Mouse (Mus musculus) heart, embryonic 12.5 days (tissue): ENCODE measurements around the gene Zfp36l1. TPM values are rescaled to one million over a fixed set of nuclear protein-coding genes. Genes with fewer than 3 reads are reported as not detected.
"Not testable (repeated sequence)": the region's sequence is repeated elsewhere in the genome, so short reads cannot be mapped to it uniquely, and the experiment has no call there.

ENCODE experiments used
- ATAC-seq: fragments of 200-750 bp; cut with Nextera tagmentation; 2 replicates; pipeline ENCODE4 v1.8.0; 2017; ENCODE audit warnings: moderate TSS enrichment, moderate library complexity; ENCODE audit not compliant: insufficient number of reproducible peaks, low FRiP score
- H3K27ac ChIP-seq: fragments of 300-500 bp; sonication (generic); 2 replicates; pipeline ENCODE4 v1.5.1; 2016; ENCODE audit warnings: mild to moderate bottlenecking, moderate library complexity; ENCODE audit not compliant: poor library complexity, severe bottlenecking
- H3K27me3 ChIP-seq: fragments of 300-500 bp; sonication (generic); replicated peaks from 2 replicates; pipeline ENCODE4 v1.6.1; 2016; ENCODE audit warnings: mild to moderate bottlenecking, moderate library complexity
- H3K36me3 ChIP-seq: fragments of 300-500 bp; sonication (generic); 2 replicates; pipeline ENCODE4 v1.6.1; 2016; ENCODE audit warnings: mild to moderate bottlenecking, moderate library complexity
- H3K4me1 ChIP-seq: fragments of 300-500 bp; sonication (generic); replicated peaks from 2 replicates; pipeline ENCODE4 v1.6.1; 2016; ENCODE audit warnings: mild to moderate bottlenecking
- H3K4me2 ChIP-seq: fragments of 300-500 bp; sonication (generic); 2 replicates; pipeline ENCODE4 v1.6.1; 2016; ENCODE audit warnings: mild to moderate bottlenecking, moderate library complexity
- H3K4me3 ChIP-seq: fragments of 300-500 bp; sonication (generic); 2 replicates; pipeline ENCODE4 v1.5.1; 2016; ENCODE audit warnings: mild to moderate bottlenecking
- H3K9ac ChIP-seq: fragments of 300-500 bp; sonication (generic); 2 replicates; pipeline ENCODE4 v1.6.1; 2016; ENCODE audit warnings: mild to moderate bottlenecking, moderate library complexity
- H3K9me3 ChIP-seq: fragments of 300-500 bp; sonication (generic); replicated peaks from 2 replicates; pipeline ENCODE4 v1.6.1; 2016; ENCODE audit warnings: mild to moderate bottlenecking, moderate library complexity
- WGBS: fragments of 180-500 bp; shearing (Covaris S2); methylation state at CpG from one replicate; pipeline ENCODE4 v1.1.7; 2016; 5-methylcytosine and 5-hydroxymethylcytosine counted together
- polyA plus RNA-seq: library from polyadenylated mRNA; unstranded; fragments of >200 nt; fragmentation: Nextera tagmentation; extraction: Ambion mirVana; gene quantifications from 2 replicates; pipeline ENCODE4 v1.2.1, GENCODE M21; 2016

Zfp36l1 gene
- polyA plus RNA-seq, 1 experiment from 2014 or later = 98.4 TPM

- not testable (repeated sequence) for H3K9me3 ChIP-seq, ATAC-seq, H3K27me3 ChIP-seq
- peak overlapping the region; percentile 97 for H3K4me3 ChIP-seq
- H3K4me2 ChIP-seq = peak overlapping the region; percentile 87
- peaks cover 33% of the 10 kb centered on the region for H3K36me3 ChIP-seq
- peak overlapping the region; percentile 99 for H3K9ac ChIP-seq
- WGBS = 12% methylated on average over 10 of the region's 11 CpGs
- peak overlapping the region; percentile 95 for H3K27ac ChIP-seq
- peaks cover 36% of the 10 kb centered on the region for H3K4me1 ChIP-seq
Measured at GRCm38 (mm10) chr12:80108896-80109668, 3.7 kb downstream of the Zfp36l1 start.

DNA sequence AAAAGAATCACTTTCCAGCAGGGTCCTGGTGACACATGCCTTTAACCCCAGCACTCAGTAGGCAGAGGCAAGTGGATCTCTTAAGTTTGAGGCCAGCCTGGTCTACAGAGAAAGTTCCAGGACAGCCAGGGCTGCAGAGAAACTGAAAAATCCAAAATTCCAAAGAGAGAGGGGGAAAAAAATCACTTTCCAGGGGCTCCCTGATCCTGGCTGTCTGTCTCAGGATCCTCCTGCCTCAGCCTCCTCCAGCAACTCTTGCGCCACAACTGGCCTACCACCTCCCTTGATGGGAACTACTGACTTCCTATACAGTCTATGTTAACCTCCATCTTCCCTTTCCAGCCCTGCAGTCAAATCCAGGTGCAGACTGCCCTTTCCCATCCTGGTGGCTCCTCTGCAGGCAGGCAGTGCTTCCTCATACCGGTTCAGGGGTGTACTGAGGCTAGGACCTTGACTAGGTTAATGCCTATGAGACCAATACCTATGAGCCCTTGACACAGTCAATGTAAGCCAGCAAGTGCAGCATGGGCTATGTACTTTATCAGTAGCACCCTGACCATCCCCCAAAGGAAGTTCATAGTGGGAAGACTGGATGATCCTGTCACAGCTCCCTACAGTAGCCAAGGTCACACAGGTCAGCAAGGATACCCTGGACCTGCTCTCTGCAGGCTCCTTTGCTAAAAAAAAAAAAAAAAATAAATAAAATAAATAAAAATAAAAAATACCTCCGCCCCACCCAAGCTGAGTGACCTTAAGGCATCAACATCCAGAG is 5.7 kb downstream of the Zfp36l1 start:
- peaks cover 33% of the 10 kb centered on the region for H3K36me3 ChIP-seq
- H3K9me3 ChIP-seq = no peaks in the 10 kb centered on the region
- no peak for ATAC-seq
- H3K4me2 ChIP-seq = no peak overlapping the region
- peaks cover 42% of the 10 kb centered on the region for H3K4me1 ChIP-seq
- H3K27ac ChIP-seq = no peak overlapping the region; the same call in 1 of the 2 replicates
- H3K27me3 ChIP-seq = no peaks in the 10 kb centered on the region
- H3K9ac ChIP-seq = no peak overlapping the region
- no peak overlapping the region for H3K4me3 ChIP-seq
- 86% methylated on average over 3 of the region's 3 CpGs for whole genome bisulfite sequencing

DNA sequence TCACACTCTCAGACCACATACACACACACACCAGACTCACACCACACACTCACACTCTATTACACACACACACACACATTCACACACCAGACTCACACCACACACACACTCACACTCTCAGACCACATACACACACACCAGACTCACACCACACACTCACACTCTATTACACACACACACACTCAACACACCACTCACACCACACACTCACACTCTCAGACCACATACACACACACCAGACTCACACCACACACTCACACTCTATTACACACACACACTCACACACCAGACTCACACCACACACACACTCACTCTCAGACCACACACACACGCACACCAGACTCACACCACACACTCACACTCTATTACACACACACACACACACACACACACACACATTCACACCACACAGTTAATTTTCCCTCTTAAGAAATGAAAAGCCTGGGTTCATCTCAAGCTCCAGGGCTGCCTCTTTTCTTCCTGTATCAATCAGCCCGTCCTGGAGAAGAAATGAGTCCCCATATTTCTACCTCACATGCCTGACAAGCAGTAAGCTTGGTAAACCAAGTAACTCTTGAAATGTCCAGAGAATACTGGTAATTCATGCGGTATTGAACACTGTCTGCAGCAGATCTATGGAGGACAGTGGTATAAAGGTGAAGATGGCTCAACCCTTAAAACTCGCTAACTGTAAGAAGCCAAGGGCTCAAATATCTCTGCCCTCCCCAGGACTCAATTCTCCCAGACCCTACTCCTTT is 6.5 kb downstream of the Zfp36l1 start:
- peaks cover 33% of the 10 kb centered on the region for H3K36me3 ChIP-seq
- no peak overlapping the region for H3K27ac ChIP-seq
- H3K27me3 ChIP-seq = no peaks in the 10 kb centered on the region
- 91% methylated on average over 4 of the region's 4 CpGs for WGBS
- H3K4me3 ChIP-seq = no peak overlapping the region
- no peak for ATAC-seq
- peaks cover 42% of the 10 kb centered on the region for H3K4me1 ChIP-seq
- no peak overlapping the region for H3K4me2 ChIP-seq
- H3K9ac ChIP-seq = no peak overlapping the region
- H3K9me3 ChIP-seq = no peaks in the 10 kb centered on the region

GRCm38 (mm10) chr12:80103521-80103973 is 9.3 kb downstream of the Zfp36l1 start:
- no peak for ATAC-seq
- Histone ChIP-seq H3K4me1 (peaks cover 17% of the 10 kb centered on the region), H3K9ac (no peak overlapping the region), H3K4me2 (no peak overlapping the region), H3K9me3 (no peaks in the 10 kb centered on the region), H3K27me3 (no peaks in the 10 kb centered on the region), H3K27ac (no peak overlapping the region), H3K4me3 (no peak overlapping the region), H3K36me3 (peaks cover 16% of the 10 kb centered on the region)
- WGBS = 47% methylated on average over 5 of the region's 5 CpGs

DNA sequence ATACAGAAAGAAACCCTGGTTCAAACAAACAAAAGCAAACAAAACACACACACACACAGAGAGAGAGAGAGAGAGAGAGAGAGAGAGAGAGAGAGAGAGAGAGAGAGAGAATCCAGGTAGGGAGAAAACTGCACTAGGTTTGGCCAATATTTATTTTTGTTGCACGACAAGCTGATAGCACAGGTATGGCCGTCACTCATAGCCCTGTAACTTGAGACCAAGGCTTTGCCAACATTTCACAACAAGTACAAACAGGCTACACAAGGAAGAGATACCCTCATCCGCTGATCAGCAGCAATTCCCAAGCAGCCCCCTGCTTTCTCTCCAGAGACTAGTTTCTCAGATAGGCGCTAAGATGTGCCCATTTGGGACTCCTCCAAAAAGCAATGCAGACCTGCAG is 9.7 kb downstream of the Zfp36l1 start:
- no peaks in the 10 kb centered on the region for H3K9me3 ChIP-seq
- WGBS = 51% methylated on average over 4 of the region's 4 CpGs
- ATAC-seq = no peak
- peaks cover 17% of the 10 kb centered on the region for H3K4me1 ChIP-seq
- H3K36me3 ChIP-seq = peaks cover 16% of the 10 kb centered on the region
- no peak overlapping the region for H3K4me3 ChIP-seq
- no peak overlapping the region for H3K27ac ChIP-seq
- no peak overlapping the region for H3K9ac ChIP-seq
- H3K27me3 ChIP-seq = no peaks in the 10 kb centered on the region
- no peak overlapping the region for H3K4me2 ChIP-seq

GRCm38 (mm10) chr12:80098825-80099224 is 14.0 kb downstream of the Zfp36l1 start:
- WGBS = 93% methylated on average over 1 of the region's 1 CpGs
- Histone ChIP-seq H3K27me3 (no peaks in the 10 kb centered on the region), H3K27ac (no peak overlapping the region), H3K4me3 (no peak overlapping the region), H3K4me2 (no peak overlapping the region), H3K9ac (no peak overlapping the region), H3K36me3 (no peaks in the 10 kb centered on the region), H3K9me3 (no peaks in the 10 kb centered on the region), H3K4me1 (peaks cover 17% of the 10 kb centered on the region)
- ATAC-seq = no peak

- Histone ChIP-seq H3K9ac (no peak overlapping the region), H3K4me1 (peaks cover 17% of the 10 kb centered on the region), H3K9me3 (no peaks in the 10 kb centered on the region), H3K4me2 (no peak overlapping the region), H3K4me3 (no peak overlapping the region), H3K36me3 (no peaks in the 10 kb centered on the region), H3K27me3 (no peaks in the 10 kb centered on the region), H3K27ac (no peak overlapping the region)
- WGBS = 65% methylated on average over 6 of the region's 6 CpGs
- no peak for ATAC-seq
Measured at GRCm38 (mm10) chr12:80096734-80097133, 16.1 kb downstream of the Zfp36l1 start.

DNA sequence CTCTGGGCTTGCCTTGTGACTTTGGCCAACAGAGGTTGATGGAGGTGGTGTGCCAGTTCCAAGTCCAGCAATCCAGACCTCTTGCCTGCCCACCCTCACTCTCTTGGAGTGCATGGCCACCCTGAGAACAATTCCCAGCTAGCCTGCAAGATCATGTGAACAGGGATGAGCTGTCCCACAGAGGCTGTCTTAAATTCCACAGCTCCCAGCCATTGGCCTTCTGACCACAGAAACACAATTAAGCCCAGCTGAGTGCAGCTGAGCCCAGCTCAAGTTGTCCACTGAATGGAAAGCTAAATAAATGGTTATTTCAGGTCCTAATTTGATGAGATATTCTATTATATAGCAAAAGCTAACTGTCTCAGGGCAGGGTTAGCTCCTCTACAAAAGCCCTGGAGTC is 20.0 kb downstream of the Zfp36l1 start:
- no peak for ATAC-seq
- Histone ChIP-seq H3K4me2 (no peak overlapping the region), H3K4me3 (no peak overlapping the region), H3K9ac (no peak overlapping the region), H3K27me3 (no peaks in the 10 kb centered on the region), H3K9me3 (no peaks in the 10 kb centered on the region), H3K4me1 (peaks cover 25% of the 10 kb centered on the region), H3K27ac (no peak overlapping the region), H3K36me3 (no peaks in the 10 kb centered on the region)

DNA sequence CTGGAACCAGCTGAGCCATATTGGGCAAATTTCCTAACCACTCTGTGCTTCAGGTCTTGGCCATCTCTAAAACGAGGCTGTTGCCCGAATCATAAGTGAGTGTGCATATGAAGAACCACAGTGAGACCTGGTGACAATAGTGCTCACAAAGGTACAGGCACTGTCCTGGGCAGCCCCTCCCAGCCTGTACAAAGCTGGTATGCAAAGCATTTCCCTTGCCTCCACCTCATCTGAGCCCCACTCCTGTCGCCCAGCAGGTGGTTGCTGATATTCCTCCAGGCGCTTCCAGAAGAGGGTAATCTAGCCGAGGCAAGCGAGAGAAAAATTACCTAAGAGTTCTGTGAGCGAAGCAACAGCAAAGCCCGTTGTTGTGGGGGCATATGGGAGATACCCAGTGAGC is 21.7 kb downstream of the Zfp36l1 start:
- Histone ChIP-seq H3K27ac (peak overlapping the region; percentile 61), H3K4me2 (peak overlapping the region; percentile 26), H3K9me3 (no peaks in the 10 kb centered on the region), H3K4me1 (peaks cover 21% of the 10 kb centered on the region), H3K4me3 (no peak overlapping the region), H3K36me3 (no peaks in the 10 kb centered on the region), H3K27me3 (no peaks in the 10 kb centered on the region), H3K9ac (no peak overlapping the region)
- peak; percentile 50; the same call in 1 of the 2 replicates for ATAC-seq
- 18% methylated on average over 8 of the region's 8 CpGs for WGBS

GRCm38 (mm10) chr12:80090529-80090928 is 22.3 kb downstream of the Zfp36l1 start:
- Histone ChIP-seq H3K4me3 (no peak overlapping the region), H3K4me2 (no peak overlapping the region), H3K36me3 (no peaks in the 10 kb centered on the region), H3K9me3 (no peaks in the 10 kb centered on the region), H3K9ac (no peak overlapping the region), H3K27ac (peak overlapping the region; percentile 62), H3K27me3 (no peaks in the 10 kb centered on the region), H3K4me1 (peaks cover 17% of the 10 kb centered on the region)
- WGBS = 46% methylated on average over 5 of the region's 5 CpGs
- no peak for ATAC-seq

GRCm38 (mm10) chr12:80088143-80088542 is 24.7 kb downstream of the Zfp36l1 start:
- H3K4me2 ChIP-seq = no peak overlapping the region
- H3K9ac ChIP-seq = no peak overlapping the region
- H3K4me3 ChIP-seq = no peak overlapping the region
- H3K36me3 ChIP-seq = no peaks in the 10 kb centered on the region
- no peaks in the 10 kb centered on the region for H3K27me3 ChIP-seq
- H3K4me1 ChIP-seq = peaks cover 41% of the 10 kb centered on the region
- 82% methylated on average over 4 of the region's 4 CpGs for WGBS
- no peaks in the 10 kb centered on the region for H3K9me3 ChIP-seq
- no peak overlapping the region for H3K27ac ChIP-seq
- no peak for ATAC-seq
